Mouse (Mus musculus) limb, embryonic 14.5 days (tissue): ENCODE measurements around the gene Sept5. TPM values are rescaled to one million over a fixed set of nuclear protein-coding genes. Genes with fewer than 3 reads are reported as not detected.

Experiments used
- ATAC-seq: fragments of 200-750 bp; cut with Nextera tagmentation; 2 replicates; pipeline ENCODE4 v1.8.0; 2017; ENCODE audit warnings: low read depth, moderate number of reproducible peaks, moderate TSS enrichment; ENCODE audit not compliant: low FRiP score
- DNase-seq: peaks from one replicate; pipeline ENCODE4 v3.0.0-alpha.2; 2015; ENCODE audit warnings: low spot score
- H3K27ac ChIP-seq: fragments of 300-500 bp; sonication (generic); replicated peaks from 2 replicates; pipeline ENCODE4 v1.5.1; 2014; ENCODE audit warnings: low read depth, mild to moderate bottlenecking, low read length, moderate library complexity, mixed read lengths
- H3K27me3 ChIP-seq: fragments of 300-500 bp; sonication (generic); 2 replicates; pipeline ENCODE4 v1.6.1; 2014; ENCODE audit warnings: low read length, mixed read lengths; ENCODE audit not compliant: control insufficient read depth, insufficient read depth
- H3K36me3 ChIP-seq: fragments of 300-500 bp; sonication (generic); 2 replicates; pipeline ENCODE4 v1.6.1; 2014; ENCODE audit warnings: mild to moderate bottlenecking, low read length, moderate library complexity, mixed read lengths; ENCODE audit not compliant: control insufficient read depth, insufficient read depth
- H3K4me1 ChIP-seq: fragments of 300-500 bp; sonication (generic); 2 replicates; pipeline ENCODE4 v1.6.1; 2014; ENCODE audit warnings: antibody characterized with exemption, low read length, mixed read lengths; ENCODE audit not compliant: control insufficient read depth, insufficient read depth
- H3K4me2 ChIP-seq: fragments of 300-500 bp; sonication (generic); replicated peaks from 2 replicates; pipeline ENCODE4 v1.6.1; 2014; ENCODE audit warnings: low read depth, mild to moderate bottlenecking, low read length, moderate library complexity; ENCODE audit not compliant: severe bottlenecking
- H3K4me3 ChIP-seq: fragments of 300-500 bp; sonication (generic); replicated peaks from 2 replicates; pipeline ENCODE4 v1.5.1; 2014; ENCODE audit warnings: low read length
- H3K9ac ChIP-seq: fragments of 300-500 bp; sonication (generic); 2 replicates; pipeline ENCODE4 v1.6.1; 2014; ENCODE audit warnings: mild to moderate bottlenecking, low read depth, low read length, moderate library complexity; ENCODE audit not compliant: severe bottlenecking
- H3K9me3 ChIP-seq: fragments of 300-500 bp; sonication (generic); 2 replicates; pipeline ENCODE4 v1.6.1; 2016; ENCODE audit warnings: low read length; ENCODE audit not compliant: control insufficient read depth
- POLR2A ChIP-seq: fragments of 200-500 bp; IDR thresholded peaks from 2 replicates; pipeline ENCODE4 v1.8.0; 2012; ENCODE audit warnings: inconsistent platforms, mild to moderate bottlenecking, moderate library complexity, borderline replicate concordance; ENCODE audit not compliant: insufficient read depth, insufficient read length; ENCODE audit errors: extremely low read depth
- WGBS: fragments of 180-500 bp; shearing (Covaris S2); extraction: QIAGEN DNeasy Blood & Tissue Kit; methylation state at CpG from one replicate; pipeline ENCODE4 v1.1.7; 2014; 5-methylcytosine and 5-hydroxymethylcytosine counted together
- polyA plus RNA-seq, 2 experiments: library from polyadenylated mRNA; depleted of rRNA in 1 of 2; stranded (reverse) in 1 of 2; unstranded in 1 of 2; fragments of >200 nt; fragmentation: Nextera tagmentation in 1 of 2; extraction: Ambion mirVana in 1 of 2; gene quantifications; 2 replicates each; pipeline versions ENCODE4 v1.2.1 to v1.2.3; 2012 to 2014

The Sept5 gene
- polyA plus RNA-seq, 2 experiments: 43.4 to 94.5 TPM

DNA sequence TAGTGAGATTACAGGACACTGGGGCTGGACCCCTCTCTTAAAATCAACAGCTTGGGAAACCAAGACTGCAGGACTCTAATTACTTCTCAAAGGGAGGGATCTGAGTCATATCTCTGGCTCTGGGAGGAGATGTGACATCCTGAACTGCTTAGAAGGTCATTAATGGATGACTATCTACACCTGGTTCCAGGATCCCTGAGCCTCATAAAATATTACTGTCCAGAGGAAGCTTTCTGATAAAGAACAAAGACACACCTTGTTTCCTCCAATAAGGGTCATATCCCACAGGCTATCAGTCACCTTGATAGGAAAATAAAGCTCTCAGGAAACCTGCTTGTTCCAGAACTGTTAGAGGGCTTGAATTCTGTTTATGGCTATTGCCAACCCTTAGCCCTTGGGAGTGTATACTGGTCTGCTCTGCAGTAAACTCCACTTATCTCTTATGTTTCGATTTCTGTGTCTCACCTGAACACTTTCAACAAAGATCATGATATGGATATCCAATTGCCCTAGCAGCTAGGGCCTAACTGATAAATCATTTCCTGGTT lies 9.7 kb upstream of the Sept5 start:
- TF ChIP-seq POLR2A: no peak
- no peak overlapping the region for H3K4me2 ChIP-seq
- no peak for DNase-seq
- no peaks in the 10 kb centered on the region for H3K27me3 ChIP-seq
- no peaks in the 10 kb centered on the region for H3K9me3 ChIP-seq
- no peak overlapping the region for H3K9ac ChIP-seq
- H3K4me3 ChIP-seq: no peak overlapping the region
- H3K27ac ChIP-seq: no peak overlapping the region
- WGBS: 83% methylated on average over 1 of the region's 1 CpGs
- ATAC-seq: no peak
- no peaks in the 10 kb centered on the region; the same call in none of the 2 replicates for H3K4me1 ChIP-seq
- H3K36me3 ChIP-seq: no peaks in the 10 kb centered on the region

GRCm38 (mm10) chr16:18638396-18638795 lies 8.6 kb upstream of the Sept5 start:
- ATAC-seq: no peak
- 50% methylated on average over 2 of the region's 2 CpGs for WGBS
- Histone ChIP-seq H3K4me1 (no peaks in the 10 kb centered on the region; the same call in 1 of the 2 replicates), H3K36me3 (no peaks in the 10 kb centered on the region), H3K9me3 (no peaks in the 10 kb centered on the region), H3K4me3 (no peak overlapping the region), H3K27ac (no peak overlapping the region), H3K9ac (0 out of 2 replicates have a peak overlapping the region, but pooled peaks have one; percentile 21), H3K27me3 (no peaks in the 10 kb centered on the region), H3K4me2 (no peak overlapping the region)
- DNase-seq: no peak
- no peak for TF ChIP-seq POLR2A

GRCm38 (mm10) chr16:18636804-18637203 lies 7.0 kb upstream of the Sept5 start:
- TF ChIP-seq POLR2A: no peak
- no peaks in the 10 kb centered on the region for H3K27me3 ChIP-seq
- no peak overlapping the region for H3K4me2 ChIP-seq
- WGBS: 62% methylated on average over 3 of the region's 3 CpGs
- no peaks in the 10 kb centered on the region for H3K36me3 ChIP-seq
- DNase-seq (no peak), ATAC-seq (no peak)
- no peak overlapping the region for H3K9ac ChIP-seq
- H3K4me1 ChIP-seq: no peaks in the 10 kb centered on the region
- H3K4me3 ChIP-seq: no peak overlapping the region
- H3K9me3 ChIP-seq: no peaks in the 10 kb centered on the region
- no peak overlapping the region for H3K27ac ChIP-seq

DNA sequence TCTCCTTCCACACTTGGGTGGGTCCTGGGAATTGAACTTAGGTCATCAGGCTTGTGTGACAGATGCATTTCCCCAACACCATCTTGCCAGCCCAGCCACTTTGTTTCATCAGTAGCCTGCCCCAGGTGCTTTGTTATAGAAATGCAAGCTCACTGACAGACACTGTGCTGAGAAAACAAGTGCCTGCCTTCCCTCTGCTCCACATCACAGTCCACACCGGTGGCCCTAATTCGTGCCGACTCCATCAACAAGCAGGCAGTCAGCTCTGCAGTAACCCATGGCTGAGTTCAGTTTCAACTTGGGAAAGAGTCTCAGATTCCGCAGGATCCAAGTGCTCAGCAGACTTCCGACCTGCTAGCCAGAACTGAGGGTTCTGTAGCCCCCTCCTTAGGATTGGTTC lies 6.6 kb upstream of the Sept5 start:
- ATAC-seq (no peak), DNase-seq (no peak)
- H3K27me3 ChIP-seq: no peaks in the 10 kb centered on the region
- H3K4me2 ChIP-seq: no peak overlapping the region
- no peaks in the 10 kb centered on the region for H3K9me3 ChIP-seq
- no peaks in the 10 kb centered on the region for H3K4me1 ChIP-seq
- no peak for TF ChIP-seq POLR2A
- no peak overlapping the region for H3K27ac ChIP-seq
- 83% methylated on average over 5 of the region's 5 CpGs for WGBS
- no peak overlapping the region for H3K9ac ChIP-seq
- H3K4me3 ChIP-seq: no peak overlapping the region
- H3K36me3 ChIP-seq: no peaks in the 10 kb centered on the region

DNA sequence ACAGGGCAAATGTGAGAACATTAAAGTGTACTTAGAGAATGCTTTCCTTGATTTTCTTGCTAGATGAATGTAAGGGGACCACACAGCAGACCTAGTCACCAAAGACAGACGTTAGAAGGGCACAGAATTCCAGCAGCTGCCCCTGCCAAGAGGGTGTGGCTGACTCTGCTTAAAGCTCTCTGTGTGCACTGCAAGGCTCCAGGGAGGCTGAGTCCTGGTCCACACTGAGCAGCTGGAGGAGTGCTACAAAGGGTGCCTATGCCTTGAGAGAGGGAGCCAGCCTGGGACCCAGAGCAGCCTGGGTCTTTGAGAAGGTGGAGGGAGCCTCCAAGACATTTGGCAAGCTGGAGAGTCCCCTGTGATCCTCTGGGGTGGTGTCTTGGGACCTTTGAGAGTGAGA lies 3.6 kb upstream of the Sept5 start:
- peak overlapping the region; percentile 22; the same call in 1 of the 2 replicates for H3K27ac ChIP-seq
- peaks cover 9% of the 10 kb centered on the region for H3K4me1 ChIP-seq
- ATAC-seq (no peak), DNase-seq (no peak)
- H3K9me3 ChIP-seq: no peaks in the 10 kb centered on the region
- no peak overlapping the region for H3K4me3 ChIP-seq
- no peak overlapping the region for H3K9ac ChIP-seq
- H3K36me3 ChIP-seq: no peaks in the 10 kb centered on the region
- TF ChIP-seq POLR2A: no peak
- WGBS: 14% methylated on average over 1 of the region's 1 CpGs
- no peak overlapping the region for H3K4me2 ChIP-seq
- H3K27me3 ChIP-seq: no peaks in the 10 kb centered on the region
